Mouse (Mus musculus) MEL (cell line): ENCODE results near the gene Fat2. TPM values are rescaled to one million over a fixed set of nuclear protein-coding genes. Genes with fewer than 3 reads are reported as not detected.

Source experiments
- DNase-seq: peaks from one replicate; pipeline ENCODE4 v3.0.0; 2011; ENCODE audit warnings: low read depth, low spot score
- H3K27ac ChIP-seq: 2 replicates; pipeline ENCODE4 v1.5.1; 2012; ENCODE audit warnings: low read depth, mild to moderate bottlenecking, control low read depth, low read length, moderate library complexity; ENCODE audit not compliant: control insufficient read depth
- H3K27me3 ChIP-seq, 2 experiments: fragments of 150-350 bp in 1 of 2; sonication (generic) in 1 of 2; 2 replicates each; pipeline ENCODE4 v1.6.1; 2012; ENCODE audit warnings: low read length in 2 of 2, mild to moderate bottlenecking in 2 of 2, improper control_type of control experiment in 1 of 2, moderate library complexity in 1 of 2; ENCODE audit not compliant: insufficient read depth in 2 of 2, control insufficient read depth in 1 of 2
- H3K36me3 ChIP-seq, 2 experiments: 2 replicates each; pipeline ENCODE4 v1.6.1; 2012 to 2014; ENCODE audit warnings: low read length in 2 of 2, improper control_type of control experiment in 1 of 2, inconsistent platforms in 1 of 2, mild to moderate bottlenecking in 1 of 2; ENCODE audit not compliant: insufficient read depth in 2 of 2, control insufficient read depth in 1 of 2
- H3K4me1 ChIP-seq, 2 experiments: fragments of 150-350 bp in 1 of 2; sonication (generic) in 1 of 2; 2 replicates each; pipeline ENCODE4 v1.6.1; 2012; ENCODE audit warnings: low read length in 2 of 2, improper control_type of control experiment in 1 of 2, mild to moderate bottlenecking in 1 of 2; ENCODE audit not compliant: insufficient read depth in 2 of 2, control insufficient read depth in 1 of 2
- H3K4me3 ChIP-seq, 2 experiments: fragments of 150-350 bp in 1 of 2; sonication (generic) in 1 of 2; 2 replicates each; pipeline ENCODE4 v1.5.1; 2012; ENCODE audit warnings: low read depth in 2 of 2, low read length in 2 of 2, mild to moderate bottlenecking in 2 of 2, moderate library complexity in 2 of 2, control low read depth in 1 of 2, improper control_type of control experiment in 1 of 2; ENCODE audit not compliant: control insufficient read depth in 1 of 2, insufficient read depth in 1 of 2
- H3K79me2 ChIP-seq: 2 replicates; pipeline ENCODE4 v1.6.1; 2012; ENCODE audit warnings: mild to moderate bottlenecking, low read length, moderate library complexity; ENCODE audit not compliant: control insufficient read depth, poor library complexity, insufficient read depth
- H3K9ac ChIP-seq: 2 replicates; pipeline ENCODE4 v1.6.1; 2012; ENCODE audit warnings: low read depth, mild to moderate bottlenecking, control low read depth, low read length, moderate library complexity; ENCODE audit not compliant: control insufficient read depth, poor library complexity, severe bottlenecking
- H3K9me3 ChIP-seq: fragments of 150-350 bp; sonication (generic); replicated peaks from 2 replicates; pipeline ENCODE4 v1.6.1; 2012; ENCODE audit warnings: mild to moderate bottlenecking, low read length, improper control_type of control experiment, moderate library complexity; ENCODE audit not compliant: insufficient read depth
- BHLHE40 ChIP-seq: IDR thresholded peaks from 2 replicates; pipeline ENCODE4 v1.6.1; 2012; ENCODE audit warnings: low read depth, mild to moderate bottlenecking, inconsistent platforms, low read length, improper control_type of control experiment, borderline replicate concordance
- CHD1 ChIP-seq: IDR thresholded peaks from 2 replicates; pipeline ENCODE4 v1.6.1; 2012; ENCODE audit warnings: low read depth, mild to moderate bottlenecking, inconsistent platforms, low read length, improper control_type of control experiment
- CHD2 ChIP-seq: IDR thresholded peaks from 2 replicates; pipeline ENCODE4 v1.6.1; 2011; ENCODE audit warnings: low read length, improper control_type of control experiment
- CTCF ChIP-seq, 3 experiments: IDR thresholded peaks in 2 of 3; conservative IDR thresholded peaks in 1 of 3; 2 replicates each; pipeline ENCODE4 v1.5.1; 2011 to 2012; ENCODE audit warnings: low read length in 3 of 3, low read depth in 2 of 3, mild to moderate bottlenecking in 2 of 3, improper control_type of control experiment in 1 of 3, inconsistent platforms in 1 of 3, mixed read lengths in 1 of 3, moderate library complexity in 1 of 3; ENCODE audit not compliant: control insufficient read depth in 1 of 3, insufficient read depth in 1 of 3, poor library complexity in 1 of 3, severe bottlenecking in 1 of 3
- ELF1 ChIP-seq: IDR thresholded peaks from 2 replicates; pipeline ENCODE4 v1.6.1; 2014; ENCODE audit warnings: low read depth, mild to moderate bottlenecking, inconsistent platforms, low read length, improper control_type of control experiment, moderate library complexity
- ETS1 ChIP-seq: IDR thresholded peaks from 2 replicates; pipeline ENCODE4 v1.6.1; 2012; ENCODE audit warnings: low read depth, mild to moderate bottlenecking, inconsistent platforms, low read length, improper control_type of control experiment, moderate library complexity
- GABPA ChIP-seq: IDR thresholded peaks from 2 replicates; pipeline ENCODE4 v1.6.1; 2012; ENCODE audit warnings: low read depth, mild to moderate bottlenecking, inconsistent platforms, low read length, improper control_type of control experiment, moderate library complexity
- HCFC1 ChIP-seq: IDR thresholded peaks from 2 replicates; pipeline ENCODE4 v1.6.1; 2012; ENCODE audit warnings: low read depth, mild to moderate bottlenecking, inconsistent platforms, low read length, improper control_type of control experiment, moderate library complexity
- KAT2A ChIP-seq: conservative IDR thresholded peaks from 2 replicates; pipeline ENCODE4 v1.6.1; 2012; ENCODE audit warnings: low read depth, low read length, improper control_type of control experiment, inconsistent platforms
- MAFK ChIP-seq: IDR thresholded peaks from 2 replicates; pipeline ENCODE4 v1.6.1; 2011; ENCODE audit warnings: low read depth, mild to moderate bottlenecking, low read length, improper control_type of control experiment, borderline replicate concordance
- MAZ ChIP-seq: IDR thresholded peaks from 2 replicates; pipeline ENCODE4 v1.6.1; 2012; ENCODE audit warnings: low read depth, mild to moderate bottlenecking, inconsistent platforms, low read length, improper control_type of control experiment
- MEF2A ChIP-seq: IDR thresholded peaks from 2 replicates; pipeline ENCODE4 v1.6.1; 2014; ENCODE audit warnings: low read depth, mild to moderate bottlenecking, inconsistent platforms, low read length, improper control_type of control experiment; ENCODE audit not compliant: poor library complexity, insufficient replicate concordance, severe bottlenecking; ENCODE audit errors: extremely low read depth
- MXI1 ChIP-seq: IDR thresholded peaks from 2 replicates; pipeline ENCODE4 v1.6.1; 2011; ENCODE audit warnings: mild to moderate bottlenecking, low read depth, low read length, improper control_type of control experiment
- NRF1 ChIP-seq: IDR thresholded peaks from 2 replicates; pipeline ENCODE4 v1.6.1; 2014; ENCODE audit warnings: low read depth, mild to moderate bottlenecking, inconsistent platforms, low read length, improper control_type of control experiment, moderate library complexity; ENCODE audit not compliant: poor library complexity, insufficient read depth, severe bottlenecking
- POLR2A ChIP-seq, 2 experiments: IDR thresholded peaks; 2 replicates each; pipeline ENCODE4 v1.6.1; 2011 to 2012; ENCODE audit warnings: low read length in 2 of 2, mild to moderate bottlenecking in 2 of 2, control low read depth in 1 of 2, improper control_type of control experiment in 1 of 2, low read depth in 1 of 2, moderate library complexity in 1 of 2; ENCODE audit not compliant: control insufficient read depth in 1 of 2, insufficient read depth in 1 of 2, poor library complexity in 1 of 2
- POLR2AphosphoS2 ChIP-seq: IDR thresholded peaks from 2 replicates; pipeline ENCODE4 v1.6.1; 2011; ENCODE audit warnings: low read length, improper control_type of control experiment
- RAD21 ChIP-seq: IDR thresholded peaks from 2 replicates; pipeline ENCODE4 v1.6.1; 2011; ENCODE audit warnings: mild to moderate bottlenecking, low read depth, low read length, improper control_type of control experiment
- RCOR1 ChIP-seq: IDR thresholded peaks from 2 replicates; pipeline ENCODE4 v1.6.1; 2012; ENCODE audit warnings: low read depth, mild to moderate bottlenecking, inconsistent platforms, low read length, improper control_type of control experiment
- SIN3A ChIP-seq: IDR thresholded peaks from 2 replicates; pipeline ENCODE4 v1.6.1; 2012; ENCODE audit warnings: low read length, improper control_type of control experiment, inconsistent platforms
- SMC3 ChIP-seq: IDR thresholded peaks from 2 replicates; pipeline ENCODE4 v1.6.1; 2011; ENCODE audit warnings: low read depth, low read length, improper control_type of control experiment
- TAL1 ChIP-seq: IDR thresholded peaks from 2 replicates; pipeline ENCODE4 v1.6.1; 2012; ENCODE audit warnings: mild to moderate bottlenecking, inconsistent platforms, low read length, moderate library complexity, mixed read lengths
- TBP ChIP-seq: IDR thresholded peaks from 2 replicates; pipeline ENCODE4 v1.8.0; 2011; ENCODE audit warnings: low read depth, low read length, improper control_type of control experiment
- TCF12 ChIP-seq: IDR thresholded peaks from 2 replicates; pipeline ENCODE4 v1.6.1; 2014; ENCODE audit warnings: low read depth, mild to moderate bottlenecking, inconsistent platforms, low read length, improper control_type of control experiment, moderate library complexity
- USF1 ChIP-seq: IDR thresholded peaks from 2 replicates; pipeline ENCODE4 v1.6.1; 2014; ENCODE audit warnings: low read depth, mild to moderate bottlenecking, inconsistent platforms, low read length, improper control_type of control experiment, moderate library complexity
- USF2 ChIP-seq, 2 experiments: IDR thresholded peaks; 2 replicates each; pipeline ENCODE4 v1.6.1; 2011 to 2012; ENCODE audit warnings: improper control_type of control experiment in 2 of 2, low read length in 2 of 2, borderline replicate concordance in 1 of 2, inconsistent platforms in 1 of 2, low read depth in 1 of 2, mild to moderate bottlenecking in 1 of 2; ENCODE audit not compliant: insufficient read depth in 1 of 2
- ZKSCAN1 ChIP-seq: IDR thresholded peaks from 2 replicates; pipeline ENCODE4 v1.6.1; 2012; ENCODE audit warnings: low read depth, mild to moderate bottlenecking, inconsistent platforms, low read length, improper control_type of control experiment, moderate library complexity
- ZMIZ1 ChIP-seq: IDR thresholded peaks from 2 replicates; pipeline ENCODE4 v1.6.1; 2012; ENCODE audit warnings: low read depth, mild to moderate bottlenecking, inconsistent platforms, low read length, improper control_type of control experiment, moderate library complexity
- polyA plus RNA-seq, 2 experiments: library from polyadenylated mRNA; stranded (reverse) in 1 of 2; unstranded in 1 of 2; fragments of >175 nt in 1 of 2; fragments of >200 nt in 1 of 2; gene quantifications; 2 replicates each; pipeline versions ENCODE4 v1.2.1 to v1.2.4; 2012; ENCODE audit warnings: low replicate concordance in 2 of 2, low read depth in 1 of 2; ENCODE audit not compliant: insufficient read length in 2 of 2, insufficient read depth in 1 of 2, missing spikeins in 1 of 2
- total RNA-seq: library from RNA; depleted of rRNA; stranded (reverse); fragments of 300-350 nt; gene quantifications from 2 replicates; pipeline ENCODE4 v1.2.3, GENCODE M21; 2012

The Fat2 gene
- total and polyA plus RNA-seq, 3 experiments, result under 0.01 to 0.01 TPM; not detected in 1

DNA sequence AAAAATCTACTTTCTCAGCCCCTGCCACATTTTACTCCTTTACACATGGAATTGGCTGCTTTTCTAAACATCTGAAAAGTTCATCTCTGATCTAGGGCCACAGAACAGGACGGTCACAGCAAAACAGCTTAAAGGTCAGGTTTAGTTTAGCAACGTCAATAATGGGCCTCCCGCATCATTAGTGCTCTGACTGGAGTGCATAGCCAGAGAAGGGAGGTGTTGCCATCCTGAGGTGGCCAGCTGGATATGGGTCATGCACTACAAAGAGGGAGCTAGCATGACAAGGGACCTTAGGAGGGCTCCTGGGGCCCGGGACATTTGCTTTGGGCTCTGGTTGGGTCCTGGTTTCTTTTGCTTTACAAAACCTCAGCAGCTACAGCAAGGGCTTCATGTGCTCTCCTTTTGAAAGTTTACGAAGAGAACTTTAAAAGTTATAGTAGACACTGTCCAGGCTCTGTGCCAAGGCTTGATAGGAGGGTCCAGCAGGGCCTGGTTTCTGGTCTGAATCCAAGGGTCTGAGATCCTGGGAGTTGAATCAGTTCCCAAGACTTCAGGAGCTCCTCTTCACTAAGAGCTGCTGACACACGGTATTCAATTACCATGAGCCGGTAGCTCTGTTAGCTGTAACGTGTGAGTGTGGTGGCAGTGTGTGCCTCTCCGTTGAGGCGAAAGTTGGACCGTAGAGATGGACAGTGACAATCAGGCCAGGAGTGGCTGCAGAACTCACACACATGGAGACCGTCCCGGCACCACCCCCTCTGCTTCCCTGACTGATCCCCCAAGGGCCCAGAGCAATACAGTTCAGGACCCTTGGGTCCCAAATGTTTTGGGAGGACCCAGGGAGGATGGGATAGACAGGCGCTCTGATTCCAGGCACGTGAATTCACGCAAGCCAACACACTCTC, 6.2 kb downstream of the Fat2 start:
- H3K36me3 ChIP-seq, result no peaks in the 10 kb centered on the region
- TF ChIP-seq TBP, result no peak
- TF ChIP-seq TAL1, result no peak
- no peak for TF ChIP-seq CTCF (IDR thresholded peaks at IDR 0.05 in 2 of 3, conservative IDR thresholded peaks at IDR 0.05 in 1 of 3; ENCODE audit: control insufficient read depth in 1 of 3, insufficient read depth in 1 of 3, low read depth in 2 of 3, low read length in 3 of 3, poor library complexity in 1 of 3, severe bottlenecking in 1 of 3)
- no peak for TF ChIP-seq MAZ
- no peak for TF ChIP-seq RCOR1
- no peak for TF ChIP-seq ZMIZ1
- TF ChIP-seq GABPA, result no peak
- no peak for TF ChIP-seq ETS1
- no peak for TF ChIP-seq MXI1
- no peak for TF ChIP-seq HCFC1
- TF ChIP-seq KAT2A, result no peak
- TF ChIP-seq SIN3A, result no peak
- TF ChIP-seq RAD21, result no peak
- no peak for TF ChIP-seq SMC3
- no peak for TF ChIP-seq MEF2A
- no peak for TF ChIP-seq POLR2AphosphoS2
- TF ChIP-seq NRF1, result no peak
- no peak for TF ChIP-seq BHLHE40
- no peaks in the 10 kb centered on the region for H3K79me2 ChIP-seq
- DNase-seq, result no peak
- no peak overlapping the region for H3K27ac ChIP-seq
- H3K9ac ChIP-seq, result no peak overlapping the region
- H3K4me3 ChIP-seq, result no peak overlapping the region
- no peaks in the 10 kb centered on the region for H3K9me3 ChIP-seq
- peaks cover 10 to 23% of the 10 kb centered on the region in 2 experiments for H3K27me3 ChIP-seq
- H3K4me1 ChIP-seq, result no peaks in the 10 kb centered on the region

DNA sequence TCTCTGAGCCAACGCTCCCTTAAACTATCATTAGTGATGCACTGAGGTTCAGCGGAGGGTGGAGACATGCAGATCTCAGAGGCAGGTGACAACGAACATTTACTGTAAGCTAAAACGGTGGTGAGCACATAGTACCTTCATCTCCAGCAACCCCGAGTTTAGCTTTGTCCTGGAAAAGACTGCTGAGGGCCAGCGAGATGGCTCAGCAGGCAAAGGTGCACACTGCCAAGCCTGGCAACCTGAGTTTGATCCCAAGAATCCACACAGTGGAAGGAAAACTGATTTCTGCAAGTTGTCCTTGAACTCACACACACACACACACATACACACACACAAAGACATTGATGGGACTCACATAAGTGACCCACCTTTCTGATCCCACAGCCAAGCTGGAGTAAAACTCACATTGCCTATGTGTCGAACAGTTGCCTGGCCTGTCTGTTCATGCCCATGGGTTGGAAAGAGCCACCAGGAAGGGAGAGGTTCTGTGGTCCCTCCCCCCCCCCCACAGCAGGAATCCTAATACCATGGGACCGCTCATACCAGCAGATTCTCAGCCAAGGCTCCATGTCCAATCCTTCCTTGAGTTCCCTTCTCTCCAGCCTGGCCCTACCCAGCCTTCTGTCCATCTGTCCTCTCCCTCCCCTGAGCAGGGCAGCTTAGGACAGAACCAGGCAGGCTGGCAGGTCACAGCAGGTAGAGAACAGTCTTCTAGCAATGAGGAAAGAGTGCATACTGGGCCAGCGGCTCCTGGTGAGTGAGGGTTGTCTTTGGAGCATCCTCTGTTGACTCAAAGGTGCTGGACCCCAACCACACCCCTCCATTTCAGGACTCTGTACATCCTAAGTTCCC, 8.6 kb downstream of the Fat2 start:
- no peak overlapping the region for H3K9ac ChIP-seq
- no peaks in the 10 kb centered on the region for H3K9me3 ChIP-seq
- no peak for DNase-seq
- no peaks in the 10 kb centered on the region for H3K36me3 ChIP-seq
- no peak overlapping the region for H3K4me3 ChIP-seq
- no peaks in the 10 kb centered on the region for H3K79me2 ChIP-seq
- H3K27me3 ChIP-seq, result peaks cover 8 to 17% of the 10 kb centered on the region in 2 experiments
- TF ChIP-seq MAFK (no peak), HCFC1 (no peak), POLR2AphosphoS2 (no peak), RAD21 (no peak), MEF2A (no peak), BHLHE40 (no peak), ELF1 (no peak), CHD2 (no peak), USF1 (no peak), NRF1 (no peak), CHD1 (no peak), USF2 (IDR thresholded peaks at IDR 0.05; ENCODE audit: borderline replicate concordance in 1 of 2, insufficient read depth in 1 of 2, low read depth in 1 of 2, low read length in 2 of 2) (no peak), TCF12 (no peak), ZKSCAN1 (no peak), MAZ (no peak), POLR2A (IDR thresholded peaks at IDR 0.05; ENCODE audit: control insufficient read depth in 1 of 2, insufficient read depth in 1 of 2, low read depth in 1 of 2, low read length in 2 of 2, poor library complexity in 1 of 2) (no peak)
- no peak overlapping the region for H3K27ac ChIP-seq
- H3K4me1 ChIP-seq, result no peaks in the 10 kb centered on the region
